In genomic region chr17:70852686-70853386, GRCm38 (mm10) we compare ENCODE assay signal across 8 mouse cellular contexts. TPM values are rescaled to one million over a fixed set of nuclear protein-coding genes. Genes with fewer than 3 reads are reported as not detected.
DNase-seq lines count a peak whose midpoint lies in the region; ATAC-seq and TF ChIP-seq lines count a peak whose summit lies in the region.

No protein-coding gene starts in this region.

- peak overlapping the region; percentile 53 for H3ac ChIP-seq in C2C12 (ENCODE audit: control insufficient read depth, insufficient read length, low read depth)

- ATAC-seq in embryonic facial prominence, embryonic 13.5 days (ENCODE audit: insufficient number of reproducible peaks, insufficient read depth, low FRiP score, low TSS enrichment, low read depth) = peak; percentile 38; the same call in 1 of the 2 replicates
- peak; percentile 45; the same call in 1 of the 2 replicates for ATAC-seq in heart, embryonic 13.5 days (ENCODE audit: extremely low read depth, insufficient number of reproducible peaks, low FRiP score, low TSS enrichment)
- ATAC-seq in kidney, postnatal 0 days (replicated peaks; ENCODE audit: low FRiP score, low read depth) = peak; percentile 70
- ATAC-seq in liver, postnatal 0 days = peak; percentile 82
- ATAC-seq in neural tube, embryonic 11.5 days (ENCODE audit: insufficient read depth, low FRiP score, low TSS enrichment) = peak; percentile 42

- no peaks in the 10 kb centered on the region for H3K27me3 ChIP-seq in C2C12 (ENCODE audit: control insufficient read depth, insufficient read depth, insufficient read length)
- no peaks in the 10 kb centered on the region for H3K27me3 ChIP-seq in embryonic facial prominence, embryonic 13.5 days
- no peaks in the 10 kb centered on the region for H3K27me3 ChIP-seq in heart, embryonic 13.5 days (replicated peaks)
- no peaks in the 10 kb centered on the region for H3K27me3 ChIP-seq in kidney, postnatal 0 days (ENCODE audit: insufficient read depth, low read length)
- no peaks in the 10 kb centered on the region for H3K27me3 ChIP-seq in liver, postnatal 0 days (ENCODE audit: insufficient read depth, low read length)
- H3K27me3 ChIP-seq in neural tube, embryonic 11.5 days (ENCODE audit: control insufficient read depth, insufficient read depth, low read length) = no peaks in the 10 kb centered on the region
- H3K27me3 ChIP-seq in thymus, adult 2 months (ENCODE audit: control insufficient read depth, insufficient read depth, low read length) = no peaks in the 10 kb centered on the region

- peaks cover 35% of the 10 kb centered on the region for H3K79me3 ChIP-seq in C2C12 (ENCODE audit: low read depth)

- no peak for TF ChIP-seq EP300 in liver, postnatal 0 days (IDR thresholded peaks at IDR 0.05; ENCODE audit: low read depth)

- WGBS in embryonic facial prominence, embryonic 13.5 days = under 1% methylated on average over 51 of the region's 51 CpGs
- under 1% methylated on average over 51 of the region's 51 CpGs for WGBS in heart, embryonic 13.5 days
- under 1% methylated on average over 51 of the region's 51 CpGs for WGBS in kidney, postnatal 0 days
- WGBS in liver, postnatal 0 days (ENCODE audit: insufficient replicate concordance) = under 1% methylated on average over 51 of the region's 51 CpGs
- WGBS in neural tube, embryonic 11.5 days = under 1% methylated on average over 50 of the region's 51 CpGs
- WGBS in thymus, adult 2 months = under 1% methylated on average over 51 of the region's 51 CpGs

- peaks cover 50% of the 10 kb centered on the region for H3K79me2 ChIP-seq in C2C12 (ENCODE audit: control insufficient read depth, insufficient read depth)

- peaks cover 10% of the 10 kb centered on the region; the same call in 1 of the 2 replicates for H3K4me1 ChIP-seq in embryonic facial prominence, embryonic 13.5 days
- peaks cover 15% of the 10 kb centered on the region for H3K4me1 ChIP-seq in heart, embryonic 13.5 days
- H3K4me1 ChIP-seq in kidney, postnatal 0 days (replicated peaks; ENCODE audit: insufficient read depth, low read length) = 0 out of 2 replicates have a peak, but pooled peaks cover 3% of the 10 kb centered on the region
- H3K4me1 ChIP-seq in liver, postnatal 0 days (ENCODE audit: insufficient read depth) = peaks cover 4% of the 10 kb centered on the region; the same call in 1 of the 2 replicates
- 0 out of 2 replicates have a peak, but pooled peaks cover under 1% of the 10 kb centered on the region for H3K4me1 ChIP-seq in neural tube, embryonic 11.5 days (ENCODE audit: control insufficient read depth, insufficient read depth, low read length)
- 0 out of 2 replicates have a peak, but pooled peaks cover 4% of the 10 kb centered on the region for H3K4me1 ChIP-seq in thymus, adult 2 months (replicated peaks; ENCODE audit: control insufficient read depth, insufficient read depth, low read length)

- TF ChIP-seq CTCF in C2C12 (IDR thresholded peaks at IDR 0.05; ENCODE audit: control insufficient read depth, insufficient read depth, insufficient read length) = no peak
- TF ChIP-seq CTCF in kidney, postnatal 0 days (IDR thresholded peaks at IDR 0.05; ENCODE audit: low read depth) = no peak
- no peak; the same call in 1 of the 2 replicates for TF ChIP-seq CTCF in liver, postnatal 0 days (IDR thresholded peaks at IDR 0.05; ENCODE audit: low read depth)
- no peak for TF ChIP-seq CTCF in thymus, adult 2 months (IDR thresholded peaks at IDR 0.05; ENCODE audit: borderline replicate concordance, control insufficient read depth, extremely low read depth, insufficient read depth, low read length, poor library complexity)

- H3K36me3 ChIP-seq in C2C12 (ENCODE audit: control insufficient read depth, insufficient read depth) = peaks cover 11% of the 10 kb centered on the region
- H3K36me3 ChIP-seq in embryonic facial prominence, embryonic 13.5 days = no peaks in the 10 kb centered on the region
- no peaks in the 10 kb centered on the region for H3K36me3 ChIP-seq in heart, embryonic 13.5 days
- no peaks in the 10 kb centered on the region for H3K36me3 ChIP-seq in kidney, postnatal 0 days (ENCODE audit: insufficient read depth, low read length)
- H3K36me3 ChIP-seq in liver, postnatal 0 days (replicated peaks; ENCODE audit: insufficient read depth, low read length) = no peaks in the 10 kb centered on the region
- H3K36me3 ChIP-seq in neural tube, embryonic 11.5 days (ENCODE audit: control insufficient read depth, insufficient read depth, low read length) = no peaks in the 10 kb centered on the region
- no peaks in the 10 kb centered on the region for H3K36me3 ChIP-seq in thymus, adult 2 months (ENCODE audit: control insufficient read depth, insufficient read depth, low read length)

- H3K9me3 ChIP-seq in embryonic facial prominence, embryonic 13.5 days = no peaks in the 10 kb centered on the region
- H3K9me3 ChIP-seq in heart, embryonic 13.5 days = no peaks in the 10 kb centered on the region
- H3K9me3 ChIP-seq in kidney, postnatal 0 days (replicated peaks; ENCODE audit: low read length) = no peaks in the 10 kb centered on the region
- no peaks in the 10 kb centered on the region for H3K9me3 ChIP-seq in liver, postnatal 0 days (ENCODE audit: low read length)
- H3K9me3 ChIP-seq in neural tube, embryonic 11.5 days (ENCODE audit: control insufficient read depth, low read length) = no peaks in the 10 kb centered on the region

- H3K9ac ChIP-seq in embryonic facial prominence, embryonic 13.5 days = peak overlapping the region; percentile 95
- peak overlapping the region; percentile 92 for H3K9ac ChIP-seq in heart, embryonic 13.5 days
- H3K9ac ChIP-seq in kidney, postnatal 0 days (ENCODE audit: low read depth, low read length) = peak overlapping the region; percentile 88
- H3K9ac ChIP-seq in liver, postnatal 0 days (replicated peaks) = peak overlapping the region; percentile 77
- H3K9ac ChIP-seq in neural tube, embryonic 11.5 days (ENCODE audit: low read length) = peak overlapping the region; percentile 92

- peak overlapping the region; percentile 89 for H3K4me2 ChIP-seq in embryonic facial prominence, embryonic 13.5 days
- H3K4me2 ChIP-seq in heart, embryonic 13.5 days = peak overlapping the region; percentile 99
- H3K4me2 ChIP-seq in kidney, postnatal 0 days (ENCODE audit: low read length) = peak overlapping the region; percentile 81
- H3K4me2 ChIP-seq in liver, postnatal 0 days (ENCODE audit: low read depth, low read length) = peak overlapping the region; percentile 89
- peak overlapping the region; percentile 97 for H3K4me2 ChIP-seq in neural tube, embryonic 11.5 days (ENCODE audit: low read depth)

- peak; percentile 96 for DNase-seq in adrenal gland, adult 2 months
- peak; percentile 93 for DNase-seq in kidney, postnatal 0 days (ENCODE audit: low spot score)
- DNase-seq in liver, postnatal 0 days = peak; percentile 83
- DNase-seq in neural tube, embryonic 11.5 days (ENCODE audit: low spot score) = peak; percentile 83
- peak; percentile 72 for DNase-seq in thymus, adult 2 months

- no peak for TF ChIP-seq POLR2A in thymus, adult 2 months (IDR thresholded peaks at IDR 0.05; ENCODE audit: control insufficient read depth, extremely low read depth, insufficient read depth, low read length, poor library complexity)

- H3K27ac ChIP-seq in embryonic facial prominence, embryonic 13.5 days = peak overlapping the region; percentile 99
- H3K27ac ChIP-seq in heart, embryonic 13.5 days (replicated peaks) = peak overlapping the region; percentile 98
- peak overlapping the region; percentile 99 for H3K27ac ChIP-seq in kidney, postnatal 0 days
- peak overlapping the region; percentile 97 for H3K27ac ChIP-seq in liver, postnatal 0 days (ENCODE audit: low read depth)
- H3K27ac ChIP-seq in neural tube, embryonic 11.5 days (ENCODE audit: low read depth, low read length) = peak overlapping the region; percentile 94
- H3K27ac ChIP-seq in thymus, adult 2 months (ENCODE audit: control insufficient read depth, insufficient read depth, low read length) = peak overlapping the region; percentile 45; the same call in 1 of the 2 replicates

- H3K4me3 ChIP-seq in C2C12 (ENCODE audit: insufficient read depth, poor library complexity, severe bottlenecking) = peak overlapping the region; percentile 79
- peak overlapping the region; percentile 76 for H3K4me3 ChIP-seq in embryonic facial prominence, embryonic 13.5 days
- H3K4me3 ChIP-seq in heart, embryonic 13.5 days = peak overlapping the region; percentile 74
- H3K4me3 ChIP-seq in kidney, postnatal 0 days (replicated peaks; ENCODE audit: low read depth, low read length) = peak overlapping the region; percentile 89
- H3K4me3 ChIP-seq in liver, postnatal 0 days (ENCODE audit: low read depth, low read length) = peak overlapping the region; percentile 73
- peak overlapping the region; percentile 73 for H3K4me3 ChIP-seq in neural tube, embryonic 11.5 days (ENCODE audit: low read depth, low read length)
- peak overlapping the region; percentile 83 for H3K4me3 ChIP-seq in thymus, adult 2 months (ENCODE audit: control insufficient read depth, insufficient read depth, low read length)

TF ChIP-seq in C2C12, 6 proteins besides CTCF, POLR2A, EP300 and RAD21:
- no peak for TF ChIP-seq CEBPB (IDR thresholded peaks at IDR 0.05; ENCODE audit: low read depth)
- no peak for TF ChIP-seq MYOD1 (IDR thresholded peaks at IDR 0.05; ENCODE audit: control insufficient read depth, insufficient read length, low read depth)
- TF ChIP-seq MYOG (IDR thresholded peaks at IDR 0.05; ENCODE audit: control insufficient read depth, extremely low read depth, insufficient read length) = no peak
- no peak for TF ChIP-seq USF1 (IDR thresholded peaks at IDR 0.05; ENCODE audit: low read depth)
- TF ChIP-seq FOSL1 (IDR thresholded peaks at IDR 0.05; ENCODE audit: insufficient read depth, low read length, poor library complexity, severe bottlenecking) = no peak
- TF ChIP-seq MAX (IDR thresholded peaks at IDR 0.05) = peak; percentile 83

RNA-seq across cellular contexts. Expression of gene Tgif1, which starts 0.5 kb away (rescaled TPM):
- polyA plus RNA-seq in C2C12 (2012; fragmentation: generic; extraction: Trizol) = 46.7 TPM
- 10 to 100 TPM; 39.3 to 56.3 TPM for total RNA-seq in adrenal gland, adult 2 months (2021)
- polyA plus RNA-seq in adrenal gland, adult 2 months (2012; rRNA removed) = 27.8 and 30.3 TPM in 2 replicates
- 95.5 TPM in 2 replicates for polyA plus RNA-seq in embryonic facial prominence, embryonic 13.5 days (2015; fragmentation: Nextera tagmentation; extraction: Ambion mirVana)
- 25.4 and 26.0 TPM in 2 replicates for polyA plus RNA-seq in heart, embryonic 13.5 days (2015; fragmentation: Nextera tagmentation; extraction: Ambion mirVana)
- 74.9 and 78.9 TPM in 2 replicates for polyA plus RNA-seq in kidney, postnatal 0 days (2015; fragmentation: Nextera tagmentation; extraction: Ambion mirVana)
- polyA plus RNA-seq in liver, postnatal 0 days (2015; fragmentation: Nextera tagmentation; extraction: Ambion mirVana) = 12.6 and 16.4 TPM in 2 replicates
- 63.8 and 66.2 TPM in 2 replicates for polyA plus RNA-seq in neural tube, embryonic 11.5 days (2014; fragmentation: Nextera tagmentation; extraction: Ambion mirVana)
- polyA plus RNA-seq in thymus, adult 2 months (2012; rRNA removed) = 44.6 and 45.2 TPM in 2 replicates

Comparison
In these comparisons a context has a peak if more than half of its experiments do, and no peak if none do; other contexts are left out.
1. Peak in every context shown above with its lines: DNase-seq, ATAC-seq, H3K4me3 ChIP-seq and H3K27ac ChIP-seq.
2. H3K27ac ChIP-seq: peak in every context shown above with its lines; median percentile 99 in embryonic facial prominence, embryonic 13.5 days; 99 in kidney, postnatal 0 days; 98 in heart, embryonic 13.5 days; 97 in liver, postnatal 0 days; 94 in neural tube, embryonic 11.5 days; 45 in thymus, adult 2 months.